In the genomic region with DNA sequence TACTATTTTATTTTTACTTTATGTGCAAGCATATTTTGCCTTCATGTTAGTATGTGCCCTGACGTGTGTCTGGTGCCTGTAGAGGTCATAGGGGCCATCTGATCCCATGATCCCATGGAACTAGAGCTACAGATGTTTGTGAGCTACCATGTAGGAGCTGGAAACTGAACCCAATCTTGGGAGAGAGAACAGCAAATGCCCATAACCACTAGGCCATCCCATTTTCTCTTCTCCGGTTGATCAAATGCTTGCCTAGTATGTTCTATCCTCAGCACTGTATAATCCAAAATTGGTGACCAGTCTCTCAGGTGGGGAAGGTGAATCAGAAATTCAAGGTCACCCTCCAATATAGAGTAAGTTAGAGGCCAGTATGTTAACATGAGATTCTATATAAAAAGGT, we compare ENCODE assay signal across 9 mouse cellular contexts. TPM values are rescaled to one million over a fixed set of nuclear protein-coding genes. Genes with fewer than 3 reads are reported as not detected.
DNase-seq lines count a peak whose midpoint lies in the region; ATAC-seq and TF ChIP-seq lines count a peak whose summit lies in the region.
"Had no signal": no experiment of that assay in that cellular context is flagged by ENCODE, and none has a peak within 500 bp of the region (broad histone marks: within the 10 kb centered on the region; RNA-seq: fewer than 3 reads in every experiment).

No protein-coding gene starts in this region.

- H3K36me3 ChIP-seq in intestine, embryonic 14.5 days (ENCODE audit: control insufficient read depth, insufficient read depth, low read length): no peaks in the 10 kb centered on the region
- H3K36me3 ChIP-seq in intestine, postnatal 0 days (ENCODE audit: control insufficient read depth, insufficient read depth): no peaks in the 10 kb centered on the region
- H3K36me3 ChIP-seq in forebrain, embryonic 11.5 days (ENCODE audit: control insufficient read depth, insufficient read depth, low read length): no peaks in the 10 kb centered on the region
- H3K36me3 ChIP-seq in limb, embryonic 12.5 days: no peaks in the 10 kb centered on the region
- H3K36me3 ChIP-seq in myocyte (ENCODE audit: control insufficient read depth, insufficient read depth): no peaks in the 10 kb centered on the region

- no peaks in the 10 kb centered on the region for H3K9me3 ChIP-seq in intestine, embryonic 14.5 days (ENCODE audit: control insufficient read depth, low read length)
- H3K9me3 ChIP-seq in intestine, postnatal 0 days (ENCODE audit: control insufficient read depth): no peaks in the 10 kb centered on the region
- H3K9me3 ChIP-seq in forebrain, embryonic 11.5 days (ENCODE audit: control insufficient read depth, low read length): no peaks in the 10 kb centered on the region
- H3K9me3 ChIP-seq in limb, embryonic 12.5 days: no peaks in the 10 kb centered on the region

- 64% methylated on average over 2 of the region's 2 CpGs for WGBS in intestine, embryonic 14.5 days
- 79% methylated on average over 2 of the region's 2 CpGs for WGBS in intestine, postnatal 0 days
- 77% methylated on average over 2 of the region's 2 CpGs for WGBS in forebrain, embryonic 11.5 days
- WGBS in limb, embryonic 12.5 days: 78% methylated on average over 2 of the region's 2 CpGs

- 0 out of 2 replicates have a peak, but pooled peaks cover 4% of the 10 kb centered on the region for H3K4me1 ChIP-seq in intestine, embryonic 14.5 days (replicated peaks; ENCODE audit: control insufficient read depth, insufficient read depth, low read length)
- H3K4me1 ChIP-seq in intestine, postnatal 0 days (replicated peaks; ENCODE audit: control insufficient read depth, insufficient read depth, low read length): no peaks in the 10 kb centered on the region
- no peaks in the 10 kb centered on the region for H3K4me1 ChIP-seq in forebrain, embryonic 11.5 days (replicated peaks; ENCODE audit: control insufficient read depth, insufficient read depth, low read length)
- H3K4me1 ChIP-seq in limb, embryonic 12.5 days (replicated peaks): peaks cover 18% of the 10 kb centered on the region

- TF ChIP-seq CTCF in intestine, postnatal 0 days (IDR thresholded peaks at IDR 0.05; ENCODE audit: low read depth): no peak

- no peak for TF ChIP-seq POLR2A in myocyte (IDR thresholded peaks at IDR 0.05; ENCODE audit: insufficient read length, low read depth)

- H3ac ChIP-seq in myocyte (ENCODE audit: control insufficient read depth, insufficient read length): no peak overlapping the region

- no peak for DNase-seq in intestine, embryonic 14.5 days (ENCODE audit: low spot score)
- no peak for DNase-seq in forebrain, embryonic 11.5 days (ENCODE audit: low spot score)
- DNase-seq in left cerebral cortex, adult 9 months (ENCODE audit: low spot score in 2 of 2): no peak
- DNase-seq in retina, embryonic 14.5 days (ENCODE audit: low spot score): no peak
- DNase-seq in adrenal gland, postnatal 10 days: no peak
- DNase-seq: lung, adult 18-20 months had no signal

- no peaks in the 10 kb centered on the region for H3K27me3 ChIP-seq in intestine, embryonic 14.5 days (replicated peaks; ENCODE audit: control insufficient read depth, insufficient read depth, low read length)
- H3K27me3 ChIP-seq in intestine, postnatal 0 days (replicated peaks; ENCODE audit: control insufficient read depth, insufficient read depth, low read length): no peaks in the 10 kb centered on the region
- no peaks in the 10 kb centered on the region for H3K27me3 ChIP-seq in forebrain, embryonic 11.5 days (ENCODE audit: control insufficient read depth, insufficient read depth, low read length)
- no peaks in the 10 kb centered on the region; the same call in 1 of the 2 replicates for H3K27me3 ChIP-seq in limb, embryonic 12.5 days
- H3K27me3 ChIP-seq in myocyte (ENCODE audit: control insufficient read depth, insufficient read depth, insufficient read length): no peaks in the 10 kb centered on the region

- peaks cover 11% of the 10 kb centered on the region for H3K79me2 ChIP-seq in myocyte (ENCODE audit: control insufficient read depth, insufficient read depth)

- ATAC-seq in intestine, embryonic 14.5 days (replicated peaks; ENCODE audit: low FRiP score, low TSS enrichment, low read depth): no peak
- ATAC-seq in intestine, postnatal 0 days: no peak
- no peak for ATAC-seq in forebrain, embryonic 11.5 days (replicated peaks; ENCODE audit: low FRiP score)
- ATAC-seq in limb, embryonic 12.5 days (ENCODE audit: insufficient number of reproducible peaks, insufficient read depth, low FRiP score, low TSS enrichment, low read depth): no peak

- H3K4me2 ChIP-seq in intestine, embryonic 14.5 days (ENCODE audit: low read length): peak overlapping the region; percentile 56
- no peak overlapping the region for H3K4me2 ChIP-seq in intestine, postnatal 0 days (replicated peaks; ENCODE audit: low read depth)
- H3K4me2 ChIP-seq in forebrain, embryonic 11.5 days (ENCODE audit: low read depth, low read length, severe bottlenecking): peak overlapping the region; percentile 41; the same call in 1 of the 2 replicates
- peak overlapping the region; percentile 65 for H3K4me2 ChIP-seq in limb, embryonic 12.5 days
- H3K4me2 ChIP-seq in myocyte (ENCODE audit: low read depth): peak overlapping the region; percentile 95

- H3K9ac ChIP-seq in intestine, embryonic 14.5 days (ENCODE audit: low read length): no peak overlapping the region
- H3K9ac ChIP-seq in intestine, postnatal 0 days (ENCODE audit: low read depth, low read length): no peak overlapping the region
- peak overlapping the region; percentile 21 for H3K9ac ChIP-seq in forebrain, embryonic 11.5 days (ENCODE audit: low read length)
- no peak overlapping the region for H3K9ac ChIP-seq in limb, embryonic 12.5 days (replicated peaks)

- no peak overlapping the region for H3K27ac ChIP-seq in intestine, embryonic 14.5 days (ENCODE audit: low read depth)
- no peak overlapping the region for H3K27ac ChIP-seq in intestine, postnatal 0 days (ENCODE audit: low read depth, low read length)
- H3K27ac ChIP-seq in forebrain, embryonic 11.5 days (ENCODE audit: low read depth, low read length): no peak overlapping the region
- H3K27ac ChIP-seq in limb, embryonic 12.5 days: no peak overlapping the region

- H3K4me3 ChIP-seq in intestine, embryonic 14.5 days (ENCODE audit: low read depth, low read length): peak overlapping the region; percentile 81; the same call in 1 of the 2 replicates
- H3K4me3 ChIP-seq in intestine, postnatal 0 days (ENCODE audit: low read depth, low read length): no peak overlapping the region
- peak overlapping the region; percentile 80; the same call in 1 of the 2 replicates for H3K4me3 ChIP-seq in forebrain, embryonic 11.5 days (ENCODE audit: low read depth, low read length)
- H3K4me3 ChIP-seq in limb, embryonic 12.5 days (replicated peaks): no peak overlapping the region; the same call in 1 of the 2 replicates
- peak overlapping the region; percentile 40 for H3K4me3 ChIP-seq in myocyte

TF ChIP-seq in myocyte, 11 proteins besides CTCF, POLR2A, EP300 and RAD21:
- no peak for TF ChIP-seq POLR2AphosphoS2 (IDR thresholded peaks at IDR 0.05; ENCODE audit: insufficient read length, low read depth)
- TF ChIP-seq SRF (IDR thresholded peaks at IDR 0.05; ENCODE audit: control insufficient read depth, insufficient read length, low read depth): no peak
- no peak for TF ChIP-seq USF1 (IDR thresholded peaks at IDR 0.05; ENCODE audit: low read depth)
- TF ChIP-seq TCF12 (IDR thresholded peaks at IDR 0.05; ENCODE audit: insufficient read depth, poor library complexity, severe bottlenecking): no peak
- no peak for TF ChIP-seq CEBPB (IDR thresholded peaks at IDR 0.05; ENCODE audit: insufficient read depth, poor library complexity, severe bottlenecking)
- TF ChIP-seq TCF3 (IDR thresholded peaks at IDR 0.05; ENCODE audit: insufficient read length, low read depth): no peak
- no peak for TF ChIP-seq E2F4 (IDR thresholded peaks at IDR 0.05; ENCODE audit: insufficient read depth)
- TF ChIP-seq MAX (IDR thresholded peaks at IDR 0.05; ENCODE audit: low read depth): no peak
- no peak for TF ChIP-seq MYOD1 (IDR thresholded peaks at IDR 0.05; ENCODE audit: control insufficient read depth in 1 of 3, insufficient read length in 2 of 3, low read depth in 2 of 3)
- no peak for TF ChIP-seq REST (IDR thresholded peaks at IDR 0.05; ENCODE audit: insufficient read depth, insufficient read length)
- TF ChIP-seq MYOG (IDR thresholded peaks at IDR 0.05; ENCODE audit: control insufficient read depth in 1 of 3, insufficient read depth in 1 of 3, insufficient read length in 2 of 3, low read depth in 2 of 3): no peak

RNA-seq across cellular contexts. Expression of a gene that starts 2.7 kb away (rescaled TPM):
- polyA plus RNA-seq in intestine, embryonic 14.5 days (2014; fragmentation: Nextera tagmentation; extraction: Ambion mirVana): 8.8 and 10.3 TPM in 2 replicates
- 1.4 and 2.3 TPM in 2 replicates for polyA plus RNA-seq in intestine, postnatal 0 days (2015; fragmentation: Nextera tagmentation; extraction: Ambion mirVana)
- polyA plus RNA-seq in forebrain, embryonic 11.5 days (2014; fragmentation: Nextera tagmentation; extraction: Ambion mirVana): 25.6 and 28.6 TPM in 2 replicates
- polyA plus RNA-seq in limb, embryonic 12.5 days (2016; fragmentation: Nextera tagmentation; extraction: Ambion mirVana): 18.2 and 18.3 TPM in 2 replicates
- 1.7 TPM for polyA plus RNA-seq in myocyte (2012; fragmentation: generic; extraction: Trizol)
- 1 to 10 TPM; 7.2 to 8.0 TPM for total RNA-seq in adrenal gland, postnatal 10 days (2021)

RNA-seq across cellular contexts. Expression of a gene that starts 2.9 kb away (rescaled TPM):
- polyA plus RNA-seq in intestine, embryonic 14.5 days (2014; fragmentation: Nextera tagmentation; extraction: Ambion mirVana): 4.3 and 4.7 TPM in 2 replicates
- 12.2 and 15.7 TPM in 2 replicates for polyA plus RNA-seq in intestine, postnatal 0 days (2015; fragmentation: Nextera tagmentation; extraction: Ambion mirVana)
- polyA plus RNA-seq in forebrain, embryonic 11.5 days (2014; fragmentation: Nextera tagmentation; extraction: Ambion mirVana): 1.1 and 2.3 TPM in 2 replicates
- 1.9 and 2.3 TPM in 2 replicates for polyA plus RNA-seq in limb, embryonic 12.5 days (2016; fragmentation: Nextera tagmentation; extraction: Ambion mirVana)
- polyA plus RNA-seq in myocyte (2012; fragmentation: generic; extraction: Trizol): 10.1 TPM
- 10 to 100 TPM; 20.1 to 25.6 TPM for total RNA-seq in adrenal gland, postnatal 10 days (2021)

Comparison
In these comparisons a context has a peak if more than half of its experiments do, and no peak if none do; other contexts are left out.
1. H3K4me3 ChIP-seq: peak in intestine, embryonic 14.5 days (single experiment), forebrain, embryonic 11.5 days (single experiment) and myocyte (single experiment); none in intestine, postnatal 0 days (single experiment) and limb, embryonic 12.5 days (single experiment).